Mouse (Mus musculus): Measurements from ENCODE around the gene Haus8.

GRCm38 (mm10) chr8:71310446-71310845 is 37.7 kb upstream of the Haus8 start:
- TF ChIP-seq USF1 (IDR thresholded peaks at IDR 0.05; ENCODE audit: low read depth) (no peak), CTCF (IDR thresholded peaks at IDR 0.05; ENCODE audit: control insufficient read depth, insufficient read depth, insufficient read length) (no peak), MAX (IDR thresholded peaks at IDR 0.05) (no peak), FOSL1 (IDR thresholded peaks at IDR 0.05; ENCODE audit: insufficient read depth, low read length, poor library complexity, severe bottlenecking) (no peak), MYOG (IDR thresholded peaks at IDR 0.05; ENCODE audit: control insufficient read depth, extremely low read depth, insufficient read length) (no peak), CEBPB (IDR thresholded peaks at IDR 0.05; ENCODE audit: low read depth) (peak; percentile 42)

Data from C2C12 (cell line).